Mouse (Mus musculus) left cerebral cortex, adult 6 months (tissue): ENCODE measurements around the gene Tspoap1. TPM values are rescaled to one million over a fixed set of nuclear protein-coding genes. Genes with fewer than 3 reads are reported as not detected.

Experiments
- long read RNA-seq, 2 experiments: library from polyadenylated mRNA; unstranded; transcript quantifications; one replicate each; pipeline ENCODE4 v2.0.0; 2019 to 2020
- polyA plus RNA-seq: library from polyadenylated mRNA; unstranded; fragments of <200 nt; fragmentation: Nextera tagmentation; gene quantifications from 2 replicates; pipeline ENCODE4 v1.2.3, GENCODE M21; 2021

The Tspoap1 gene
- polyA plus RNA-seq: 10.3 and 12.0 TPM in 2 replicates
- long read RNA-seq, experiment 1, partial matches to known transcripts: 85 of 103 reads
- long read RNA-seq, experiment 1, other reads (novel, unspliced or antisense): 18 of 103 reads
- long read RNA-seq, experiment 2, partial matches to known transcripts: 6 of 13 reads
- long read RNA-seq, experiment 2, other reads (novel, unspliced or antisense): 7 of 13 reads

DNA sequence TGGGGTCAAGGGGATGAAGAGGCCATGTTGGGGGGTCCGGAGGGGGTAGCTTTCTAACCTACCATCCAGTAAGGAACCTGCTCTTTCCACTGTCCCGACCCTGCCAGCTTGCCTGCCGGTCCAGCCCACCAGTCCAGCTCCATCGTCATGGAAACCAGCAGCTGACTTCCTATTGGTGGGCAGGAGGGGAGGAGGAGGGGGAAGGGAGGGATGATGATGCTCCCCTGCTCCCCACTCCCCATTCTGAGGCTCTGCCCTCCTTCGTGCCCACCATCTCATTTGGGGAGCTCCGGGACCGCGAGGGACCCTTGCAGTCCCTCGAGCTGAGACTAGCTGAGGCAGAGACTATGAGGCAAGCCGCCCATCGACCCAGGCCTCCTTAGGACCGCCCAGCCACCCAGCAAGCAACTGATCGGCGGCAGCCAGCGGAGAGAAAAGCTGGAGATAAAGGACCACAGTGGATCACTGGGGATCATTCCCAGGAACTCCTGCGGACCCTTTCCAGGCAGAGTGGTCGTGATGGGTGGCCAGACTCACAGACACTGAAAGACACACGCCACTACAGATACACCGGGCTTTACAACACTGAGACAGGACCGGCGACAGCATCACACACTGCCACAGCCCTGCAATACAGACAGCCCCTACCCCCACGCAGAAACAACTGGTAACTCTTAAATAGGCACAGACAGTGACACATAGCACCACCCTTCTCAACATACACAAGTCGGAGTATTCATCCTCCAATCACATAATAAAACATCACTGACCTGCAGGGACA is at the start of gene Tspoap1:
Gene Tspoap1 (plus strand): TSS at position 241 of the 781 bp plus-strand sequence.

DNA sequence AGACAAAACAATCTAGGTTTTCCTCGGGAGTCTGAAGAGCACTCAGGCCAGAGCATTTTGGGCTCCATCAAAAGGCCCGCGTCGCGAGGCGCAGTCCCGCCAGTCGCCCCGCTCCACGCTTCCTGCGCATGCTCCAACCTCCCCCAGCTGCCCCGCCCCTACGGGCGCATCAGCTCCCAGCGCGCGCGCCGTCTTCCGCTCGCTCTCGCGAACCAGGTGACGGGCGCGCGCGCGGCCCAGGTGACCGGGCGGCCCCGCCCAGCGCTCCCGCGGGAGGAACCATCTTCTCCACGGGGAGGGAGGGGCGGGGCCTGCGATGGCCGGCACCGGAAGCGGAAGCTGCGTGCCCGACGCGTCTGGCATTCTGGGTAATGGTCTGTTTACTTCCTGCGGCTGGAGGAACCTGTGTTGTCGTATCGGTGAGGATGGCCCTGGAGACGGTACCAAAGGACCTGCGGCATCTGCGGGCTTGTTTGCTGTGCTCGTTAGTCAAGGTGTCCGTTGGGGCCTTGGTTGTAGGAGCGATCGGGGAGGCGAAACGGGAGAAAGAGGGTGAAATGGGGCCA is 23.1 kb upstream of the Tspoap1 start, which contains the start of gene Supt4a:
Gene Supt4a (plus strand): TSS at position 378 of the 566 bp plus-strand sequence.

DNA sequence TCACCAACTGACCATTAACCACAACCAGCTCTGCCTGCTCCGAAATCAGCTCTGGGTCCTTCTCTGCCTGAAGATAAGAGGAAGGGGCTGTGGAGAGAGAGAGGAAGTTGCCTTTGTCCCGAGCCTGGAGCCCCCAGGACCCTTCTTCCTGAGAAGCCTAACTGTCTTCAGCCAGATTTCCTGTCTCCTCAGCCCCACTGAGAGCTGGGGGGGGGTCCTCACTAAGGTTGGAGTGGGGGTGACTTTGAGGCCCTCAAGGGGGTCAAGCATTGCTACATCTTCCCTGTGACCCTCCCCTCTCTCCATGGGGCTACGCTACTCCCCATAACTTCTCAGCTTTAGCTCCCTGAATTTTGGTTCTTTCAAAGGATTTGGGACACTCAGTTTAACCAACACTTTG is 33.1 kb downstream of the Tspoap1 start, which contains the start of gene Mpo:
Gene Mpo (plus strand): TSS at position 122 of the 400 bp plus-strand sequence.

DNA sequence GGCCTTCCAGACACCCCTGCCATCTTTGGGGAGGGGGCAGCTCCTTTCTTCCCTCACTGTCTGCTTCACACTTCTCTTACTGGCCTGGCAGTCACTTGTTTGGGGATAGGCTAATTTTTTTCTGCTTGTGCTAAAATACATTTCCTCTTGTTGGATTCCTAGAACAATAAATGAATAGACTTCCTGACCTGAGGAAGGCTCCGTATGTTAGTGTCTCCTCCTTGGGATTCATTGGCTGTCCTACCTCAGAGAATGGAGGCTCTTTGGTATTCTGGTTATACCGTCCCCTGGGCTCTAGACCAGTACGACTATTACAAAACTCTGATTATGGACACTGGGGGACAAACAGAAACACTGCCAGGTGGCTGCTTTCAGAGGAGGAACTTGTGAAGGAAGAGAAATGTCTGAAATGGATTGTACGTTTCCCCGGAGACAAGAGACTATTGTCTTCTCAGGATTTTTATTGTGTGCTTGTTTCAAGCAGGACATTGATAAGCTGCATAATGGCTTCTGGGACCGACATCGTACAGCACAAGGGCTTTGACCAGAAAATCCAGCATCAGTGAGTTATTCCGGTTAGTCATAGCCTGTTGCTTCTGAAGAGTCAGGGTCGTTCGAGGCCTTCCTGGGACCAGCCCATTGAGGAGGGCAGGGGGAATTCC is 68.0 kb downstream of the Tspoap1 start, which contains the start of gene Lpo:
Gene Lpo (minus strand): TSS at position 51 of the 662 bp plus-strand sequence.

Other genes starting within 250 kb of the Tspoap1 start
- gene Gm11492, start 193.9 kb upstream of the Tspoap1 start, polyA plus RNA-seq: not detected in 2 replicates
- 184 and 248 TPM in 2 replicates for gene Sept4, start 191.6 kb upstream of the Tspoap1 start, polyA plus RNA-seq
- gene Mtmr4, start 168.4 kb upstream of the Tspoap1 start, polyA plus RNA-seq: 10.5 and 14.5 TPM in 2 replicates
- gene Hsf5, start 143.4 kb upstream of the Tspoap1 start, polyA plus RNA-seq: 0.16 and 0.33 TPM in 2 replicates
- 0.97 and 1.3 TPM in 2 replicates for gene Rnf43, start 97.8 kb upstream of the Tspoap1 start, polyA plus RNA-seq
- 208 and 260 TPM in 2 replicates for gene Supt4a, start 23.0 kb upstream of the Tspoap1 start, polyA plus RNA-seq
- 0.09 TPM in 1 of 2 replicates, not detected in the other for gene Mpo, start 33.0 kb downstream of the Tspoap1 start, polyA plus RNA-seq
- gene Lpo, start 67.7 kb downstream of the Tspoap1 start, polyA plus RNA-seq: 0.29 and 0.46 TPM in 2 replicates
- 2.2 and 2.5 TPM in 2 replicates for gene Mks1, start 92.7 kb downstream of the Tspoap1 start, polyA plus RNA-seq
- gene Epx, start 115.0 kb downstream of the Tspoap1 start, polyA plus RNA-seq: 0.31 and 0.44 TPM in 2 replicates
- gene Olfr462, start 131.7 kb downstream of the Tspoap1 start, polyA plus RNA-seq: not detected in 2 replicates
- not detected in 2 replicates for gene Olfr463, start 136.8 kb downstream of the Tspoap1 start, polyA plus RNA-seq
- 1.4 and 1.8 TPM in 2 replicates for gene Olfr464, start 160.4 kb downstream of the Tspoap1 start, polyA plus RNA-seq
- gene Dynll2, start 227.0 kb downstream of the Tspoap1 start, polyA plus RNA-seq: 22.0 and 44.2 TPM in 2 replicates